Mouse (Mus musculus): ENCODE data around the gene Foxa1.

GRCm38 (mm10) chr12:57545371-57546241 lies 1.1 kb downstream of the Foxa1 start:
- no peak for TF ChIP-seq CTCF (IDR thresholded peaks at IDR 0.05; ENCODE audit: borderline replicate concordance, extremely low read depth, insufficient read depth, insufficient read length)
- no peak for TF ChIP-seq POLR2A (IDR thresholded peaks at IDR 0.05; ENCODE audit: borderline replicate concordance, extremely low read depth, insufficient read depth, insufficient read length, poor library complexity, severe bottlenecking)

All from brain, embryonic 14.5 days (tissue).